Mouse (Mus musculus): Measurements from ENCODE around the gene Bpifb9b. TPM values are rescaled to one million over a fixed set of nuclear protein-coding genes. Genes with fewer than 3 reads are reported as not detected.
A peak's percentile ranks its signal among the peaks of the same experiment; 100 is the strongest.
"Not testable (repeated sequence)": the region's sequence is repeated elsewhere in the genome, so short reads cannot be mapped to it uniquely, and the experiment has no call there.

Gene Bpifb9b
- 0.38 and 3.6 TPM in 2 replicates for polyA plus RNA-seq (2014; fragmentation: Nextera tagmentation; extraction: Ambion mirVana)

DNA sequence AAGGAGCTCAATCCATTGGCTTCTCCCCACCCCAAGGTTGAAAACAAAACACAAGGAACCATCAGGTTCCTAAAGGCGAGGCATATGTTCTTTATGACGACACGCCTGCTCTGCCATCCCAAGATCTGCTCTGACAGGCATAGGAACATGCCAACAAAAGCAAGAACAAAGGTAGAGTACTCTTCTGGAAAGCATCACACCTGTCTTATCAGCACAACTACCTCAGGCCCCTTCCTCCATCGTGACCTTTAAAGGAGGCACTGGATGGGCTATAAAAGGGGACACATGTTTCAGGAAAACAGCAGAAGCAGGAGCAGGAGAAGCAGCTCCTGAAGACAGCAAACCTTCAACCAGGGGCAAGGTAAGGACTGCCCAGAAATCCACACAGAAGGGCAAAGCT lies at the start of gene Bpifb9b:
TSS of gene Bpifb9b (plus strand) at position 301 of the 400 bp plus-strand sequence.
- not testable (repeated sequence) for ATAC-seq (ENCODE audit: low read depth); H3K9me3 ChIP-seq (ENCODE audit: control insufficient read depth, low read length); H3K27ac ChIP-seq (replicated peaks; ENCODE audit: low read depth, low read length); DNase-seq (ENCODE audit: low spot score); H3K36me3 ChIP-seq (ENCODE audit: control insufficient read depth, insufficient read depth, low read length); H3K4me1 ChIP-seq (ENCODE audit: control insufficient read depth, insufficient read depth, low read length); H3K9ac ChIP-seq (ENCODE audit: low read depth, low read length); H3K27me3 ChIP-seq (replicated peaks; ENCODE audit: control insufficient read depth, insufficient read depth, low read length); H3K4me3 ChIP-seq (ENCODE audit: low read depth, low read length); H3K4me2 ChIP-seq (ENCODE audit: low read depth, low read length)
- 81% methylated on average over 4 of the region's 4 CpGs for WGBS

DNA sequence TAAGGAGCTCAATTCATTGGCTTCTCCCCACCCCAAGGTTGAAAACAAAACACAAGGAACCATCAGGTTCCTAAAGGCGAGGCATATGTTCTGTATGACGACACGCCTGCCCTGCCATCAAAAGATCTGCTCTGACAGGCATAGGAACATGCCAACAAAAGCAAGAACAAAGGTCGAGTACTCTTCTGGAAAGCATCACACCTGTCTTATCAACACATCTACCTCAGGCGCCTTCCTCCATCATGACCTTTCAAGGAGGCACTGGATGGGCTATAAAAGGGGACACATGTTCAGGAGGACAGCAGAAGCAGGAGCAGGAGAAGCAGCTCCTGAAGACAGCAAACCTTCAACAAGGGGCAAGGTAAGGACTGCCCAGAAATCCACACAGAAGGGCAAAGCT lies 49.5 kb upstream of the Bpifb9b start, which contains the start of gene Bpifb9a:
TSS of gene Bpifb9a (plus strand) at position 301 of the 400 bp plus-strand sequence.
- DNase-seq (ENCODE audit: low spot score); ATAC-seq (ENCODE audit: low read depth); H3K4me1 ChIP-seq (ENCODE audit: control insufficient read depth, insufficient read depth, low read length); H3K27ac ChIP-seq (replicated peaks; ENCODE audit: low read depth, low read length); H3K36me3 ChIP-seq (ENCODE audit: control insufficient read depth, insufficient read depth, low read length); H3K4me3 ChIP-seq (ENCODE audit: low read depth, low read length); H3K27me3 ChIP-seq (replicated peaks; ENCODE audit: control insufficient read depth, insufficient read depth, low read length); H3K9ac ChIP-seq (ENCODE audit: low read depth, low read length); H3K9me3 ChIP-seq (ENCODE audit: control insufficient read depth, low read length); H3K4me2 ChIP-seq (ENCODE audit: low read depth, low read length): not testable (repeated sequence)
- WGBS: 85% methylated on average over 5 of the region's 5 CpGs

GRCm38 (mm10) chr2:154264397-154264796 lies 42.6 kb upstream of the Bpifb9b start:
- not testable (repeated sequence) for H3K9me3 ChIP-seq (ENCODE audit: control insufficient read depth, low read length); H3K9ac ChIP-seq (ENCODE audit: low read depth, low read length); H3K4me2 ChIP-seq (ENCODE audit: low read depth, low read length); H3K36me3 ChIP-seq (ENCODE audit: control insufficient read depth, insufficient read depth, low read length); H3K27me3 ChIP-seq (replicated peaks; ENCODE audit: control insufficient read depth, insufficient read depth, low read length); DNase-seq (ENCODE audit: low spot score); H3K4me3 ChIP-seq (ENCODE audit: low read depth, low read length); H3K27ac ChIP-seq (replicated peaks; ENCODE audit: low read depth, low read length); H3K4me1 ChIP-seq (ENCODE audit: control insufficient read depth, insufficient read depth, low read length); ATAC-seq (ENCODE audit: low read depth)
- 71% methylated on average over 3 of the region's 3 CpGs for WGBS

DNA sequence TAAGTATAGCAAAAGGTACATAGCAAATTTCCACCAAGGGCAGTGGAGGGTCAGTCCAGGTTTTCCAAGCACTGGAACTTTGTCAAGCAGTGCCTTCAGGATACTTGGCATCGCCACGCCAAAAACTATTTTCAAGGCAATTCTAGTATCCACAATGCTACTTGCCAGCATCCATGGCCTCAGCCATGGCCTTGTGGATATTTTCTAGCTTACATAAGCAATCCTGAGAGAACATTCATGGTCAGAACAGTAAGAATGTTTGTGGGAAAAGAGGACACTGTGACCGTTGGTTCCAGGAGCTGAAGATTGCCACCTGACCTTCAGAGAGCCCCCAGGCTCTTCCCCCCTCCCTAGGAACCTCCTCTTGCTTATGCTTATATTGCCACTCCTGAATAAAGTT lies 15.2 kb upstream of the Bpifb9b start:
- not testable (repeated sequence) for H3K36me3 ChIP-seq (ENCODE audit: control insufficient read depth, insufficient read depth, low read length); DNase-seq (ENCODE audit: low spot score); H3K4me3 ChIP-seq (ENCODE audit: low read depth, low read length); H3K9ac ChIP-seq (ENCODE audit: low read depth, low read length); H3K4me2 ChIP-seq (ENCODE audit: low read depth, low read length); H3K27ac ChIP-seq (replicated peaks; ENCODE audit: low read depth, low read length); H3K4me1 ChIP-seq (ENCODE audit: control insufficient read depth, insufficient read depth, low read length); ATAC-seq (ENCODE audit: low read depth); H3K27me3 ChIP-seq (replicated peaks; ENCODE audit: control insufficient read depth, insufficient read depth, low read length); H3K9me3 ChIP-seq (ENCODE audit: control insufficient read depth, low read length)
- 82% methylated on average over 3 of the region's 3 CpGs for WGBS

DNA sequence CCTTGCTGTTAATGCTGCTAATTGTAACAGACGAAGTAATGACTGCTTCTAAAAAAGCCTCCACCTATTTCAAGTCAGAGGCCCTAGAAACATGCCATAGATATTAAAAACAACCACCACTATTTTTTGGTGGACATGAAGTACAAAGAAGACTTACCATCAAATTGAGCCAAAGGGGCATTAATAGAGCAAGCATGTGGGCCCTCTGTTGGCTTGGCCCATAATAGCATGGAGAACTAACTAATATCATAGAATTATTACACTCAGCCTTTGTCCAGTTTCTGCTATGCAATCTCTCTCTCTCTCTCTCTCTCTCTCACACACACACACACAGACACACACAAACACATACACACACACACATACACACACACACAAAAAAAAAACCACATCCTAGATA lies 14.2 kb upstream of the Bpifb9b start:
- Histone ChIP-seq H3K9ac (ENCODE audit: low read depth, low read length) (no peak overlapping the region), H3K4me2 (ENCODE audit: low read depth, low read length) (no peak overlapping the region), H3K27ac (replicated peaks; ENCODE audit: low read depth, low read length) (no peak overlapping the region), H3K4me3 (ENCODE audit: low read depth, low read length) (no peak overlapping the region), H3K36me3 (ENCODE audit: control insufficient read depth, insufficient read depth, low read length) (no peaks in the 10 kb centered on the region), H3K9me3 (ENCODE audit: control insufficient read depth, low read length) (no peaks in the 10 kb centered on the region), H3K4me1 (ENCODE audit: control insufficient read depth, insufficient read depth, low read length) (no peaks in the 10 kb centered on the region), H3K27me3 (replicated peaks; ENCODE audit: control insufficient read depth, insufficient read depth, low read length) (no peaks in the 10 kb centered on the region)
- ATAC-seq (ENCODE audit: low read depth) (no peak), DNase-seq (ENCODE audit: low spot score) (no peak)
- WGBS: 60% methylated on average over 1 of the region's 1 CpGs

DNA sequence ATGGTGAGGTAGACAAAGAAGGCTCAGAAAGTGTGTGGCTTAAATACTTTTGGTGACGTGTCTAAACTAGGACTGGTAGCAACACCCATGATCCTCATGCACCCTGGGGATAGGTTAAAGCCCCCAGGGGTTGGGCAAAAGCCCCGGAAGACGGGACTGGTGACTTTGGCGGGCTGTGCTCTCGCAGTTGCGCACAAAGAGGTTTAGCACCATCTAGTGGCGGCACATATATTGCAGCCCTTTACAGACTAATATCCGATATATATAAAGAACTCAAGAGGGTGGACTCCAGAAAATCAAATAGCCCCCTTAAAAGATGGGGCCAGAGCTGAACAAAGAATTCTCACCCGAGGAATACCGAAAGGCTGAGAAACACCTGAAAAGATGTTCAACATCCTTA lies 12.3 kb upstream of the Bpifb9b start:
- not testable (repeated sequence) for H3K4me1 ChIP-seq (ENCODE audit: control insufficient read depth, insufficient read depth, low read length); H3K9ac ChIP-seq (ENCODE audit: low read depth, low read length); H3K36me3 ChIP-seq (ENCODE audit: control insufficient read depth, insufficient read depth, low read length); ATAC-seq (ENCODE audit: low read depth); H3K4me2 ChIP-seq (ENCODE audit: low read depth, low read length); H3K9me3 ChIP-seq (ENCODE audit: control insufficient read depth, low read length); H3K27me3 ChIP-seq (replicated peaks; ENCODE audit: control insufficient read depth, insufficient read depth, low read length); H3K27ac ChIP-seq (replicated peaks; ENCODE audit: low read depth, low read length); H3K4me3 ChIP-seq (ENCODE audit: low read depth, low read length)
- WGBS: 5% methylated on average over 9 of the region's 10 CpGs
- DNase-seq (ENCODE audit: low spot score): peak; percentile 58

DNA sequence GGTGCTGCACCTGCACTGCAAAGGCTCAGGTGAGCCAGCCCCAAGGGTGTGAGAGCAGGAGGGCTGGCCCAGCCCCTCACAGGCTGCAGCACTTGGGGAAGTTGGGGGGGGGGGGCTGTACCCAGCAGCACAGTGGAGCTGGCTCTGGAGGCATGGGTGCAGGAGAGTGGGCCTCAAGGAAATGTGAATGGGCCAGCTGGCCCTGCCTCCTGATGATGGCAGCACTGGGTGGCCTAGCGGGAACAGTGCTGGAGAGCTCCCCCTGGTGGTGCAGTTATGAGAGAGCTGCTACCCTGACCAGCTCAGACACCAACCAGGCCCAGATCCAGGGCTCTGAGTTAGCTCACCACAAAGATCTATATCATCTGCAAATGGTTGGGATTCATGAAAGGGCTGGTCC lies 6.5 kb upstream of the Bpifb9b start:
- 0% methylated on average over 1 of the region's 1 CpGs for WGBS
- H3K4me2 ChIP-seq (ENCODE audit: low read depth, low read length): no peak overlapping the region

GRCm38 (mm10) chr2:154301763-154302162 lies 5.3 kb upstream of the Bpifb9b start:
- WGBS: 69% methylated on average over 3 of the region's 3 CpGs

More for the DNA sequence above, 6.5 kb upstream of the Bpifb9b start:
- DNase-seq (ENCODE audit: low spot score): peak; percentile 61
- Histone ChIP-seq H3K9me3 (ENCODE audit: control insufficient read depth, low read length) (no peaks in the 10 kb centered on the region), H3K4me1 (ENCODE audit: control insufficient read depth, insufficient read depth, low read length) (no peaks in the 10 kb centered on the region), H3K27me3 (replicated peaks; ENCODE audit: control insufficient read depth, insufficient read depth, low read length) (no peaks in the 10 kb centered on the region), H3K4me3 (ENCODE audit: low read depth, low read length) (no peak overlapping the region), H3K27ac (replicated peaks; ENCODE audit: low read depth, low read length) (no peak overlapping the region), H3K36me3 (ENCODE audit: control insufficient read depth, insufficient read depth, low read length) (no peaks in the 10 kb centered on the region), H3K9ac (ENCODE audit: low read depth, low read length) (no peak overlapping the region)
- 0 out of 2 replicates have a peak, but pooled peaks have one; percentile 55 for ATAC-seq (ENCODE audit: low read depth)

DNA sequence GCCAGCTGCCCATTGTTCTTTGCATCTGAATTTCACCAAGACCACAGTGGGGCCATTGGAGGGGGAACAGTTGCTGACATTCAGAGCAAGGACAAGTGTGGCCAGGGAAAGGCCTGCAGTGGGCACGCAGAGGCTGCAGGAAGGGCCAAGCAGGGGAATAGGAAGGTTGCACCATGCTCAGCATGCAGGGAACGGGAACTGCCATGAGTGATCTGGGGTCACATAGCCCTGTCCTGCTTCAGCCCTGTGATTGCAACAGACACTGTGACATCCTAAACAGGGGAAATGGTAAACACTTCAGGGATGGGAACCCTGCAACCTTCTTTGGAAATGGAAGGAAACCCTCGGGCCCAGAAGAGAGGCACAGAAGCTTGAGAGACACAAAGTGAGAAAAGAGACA lies 2.4 kb upstream of the Bpifb9b start:
- not testable (repeated sequence) for H3K27ac ChIP-seq (replicated peaks; ENCODE audit: low read depth, low read length); H3K4me2 ChIP-seq (ENCODE audit: low read depth, low read length); H3K9ac ChIP-seq (ENCODE audit: low read depth, low read length); ATAC-seq (ENCODE audit: low read depth); H3K9me3 ChIP-seq (ENCODE audit: control insufficient read depth, low read length); H3K4me1 ChIP-seq (ENCODE audit: control insufficient read depth, insufficient read depth, low read length); H3K27me3 ChIP-seq (replicated peaks; ENCODE audit: control insufficient read depth, insufficient read depth, low read length); H3K36me3 ChIP-seq (ENCODE audit: control insufficient read depth, insufficient read depth, low read length); H3K4me3 ChIP-seq (ENCODE audit: low read depth, low read length); DNase-seq (ENCODE audit: low spot score)
- WGBS: 67% methylated on average over 1 of the region's 3 CpGs

More at GRCm38 (mm10) chr2:154301763-154302162, 5.3 kb upstream of the Bpifb9b start:
- Histone ChIP-seq H3K4me2 (ENCODE audit: low read depth, low read length) (no peak overlapping the region), H3K9ac (ENCODE audit: low read depth, low read length) (no peak overlapping the region), H3K27ac (replicated peaks; ENCODE audit: low read depth, low read length) (no peak overlapping the region), H3K4me3 (ENCODE audit: low read depth, low read length) (no peak overlapping the region), H3K36me3 (ENCODE audit: control insufficient read depth, insufficient read depth, low read length) (no peaks in the 10 kb centered on the region), H3K27me3 (replicated peaks; ENCODE audit: control insufficient read depth, insufficient read depth, low read length) (no peaks in the 10 kb centered on the region), H3K9me3 (ENCODE audit: control insufficient read depth, low read length) (no peaks in the 10 kb centered on the region), H3K4me1 (ENCODE audit: control insufficient read depth, insufficient read depth, low read length) (no peaks in the 10 kb centered on the region)
- DNase-seq (ENCODE audit: low spot score): no peak
- no peak for ATAC-seq (ENCODE audit: low read depth)

Data from embryonic facial prominence, embryonic 14.5 days (tissue).